Comparison of ENCODE assay signal across 8 mouse cellular contexts in the genomic region with DNA sequence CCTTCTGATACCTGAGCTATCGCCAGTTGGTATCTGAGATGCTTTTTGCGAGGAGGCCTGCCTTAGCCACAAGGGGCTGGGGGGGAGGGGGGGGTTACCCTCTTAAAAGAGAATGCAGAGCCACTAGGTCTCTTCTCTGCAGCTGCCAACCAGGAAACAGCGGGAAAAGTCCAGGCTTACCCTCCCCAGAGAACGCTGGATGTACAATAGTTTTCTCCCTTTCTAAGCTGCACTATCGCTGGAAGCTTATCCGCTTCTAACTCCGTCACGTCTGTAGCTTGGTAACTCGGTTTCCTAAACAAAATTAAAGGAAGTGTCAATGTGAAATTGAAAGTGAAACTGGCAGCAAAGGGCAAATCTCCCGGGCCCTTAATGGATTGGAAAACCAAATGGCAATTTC.
A peak's percentile ranks its signal among the peaks of the same experiment; 100 is the strongest.
DNase-seq lines count a peak whose midpoint lies in the region; ATAC-seq lines count a peak whose summit lies in the region.

No protein-coding gene starts in this region.

- no peaks in the 10 kb centered on the region for H3K9me3 ChIP-seq in midbrain, embryonic 16.5 days (replicated peaks; ENCODE audit: control insufficient read depth, low read length, poor library complexity, severe bottlenecking)
- H3K9me3 ChIP-seq in midbrain, embryonic 10.5 days (replicated peaks) = no peaks in the 10 kb centered on the region
- no peaks in the 10 kb centered on the region for H3K9me3 ChIP-seq in heart, embryonic 15.5 days (replicated peaks)

- no peak for DNase-seq in midbrain, embryonic 10.5 days (ENCODE audit: low spot score)
- DNase-seq in large intestine, adult 2 months (ENCODE audit: low read depth, low spot score) = peak; percentile 13
- DNase-seq in retina, postnatal 1 day = peak; percentile 10
- DNase-seq in adrenal gland, postnatal 36 days = no peak
- no peak for DNase-seq in Muller cell, postnatal 12 days (ENCODE audit: inconsistent ontology term)
- no peak for DNase-seq in left cerebral cortex, adult 18-20 months (ENCODE audit: low spot score in 2 of 2)

- no peak overlapping the region for H3K27ac ChIP-seq in midbrain, embryonic 16.5 days (ENCODE audit: low read length)
- no peak overlapping the region for H3K27ac ChIP-seq in midbrain, embryonic 10.5 days (replicated peaks)
- no peak overlapping the region for H3K27ac ChIP-seq in heart, embryonic 15.5 days

- no peaks in the 10 kb centered on the region for H3K36me3 ChIP-seq in midbrain, embryonic 16.5 days (ENCODE audit: control insufficient read depth, insufficient read depth, low read length)
- no peaks in the 10 kb centered on the region for H3K36me3 ChIP-seq in midbrain, embryonic 10.5 days
- no peaks in the 10 kb centered on the region for H3K36me3 ChIP-seq in heart, embryonic 15.5 days

- WGBS in midbrain, embryonic 16.5 days = 34% methylated on average over 10 of the region's 10 CpGs
- WGBS in midbrain, embryonic 10.5 days = 70% methylated on average over 10 of the region's 10 CpGs
- WGBS in heart, embryonic 15.5 days = 35% methylated on average over 10 of the region's 10 CpGs
- WGBS in large intestine, adult 2 months = 50% methylated on average over 10 of the region's 10 CpGs

- H3K27me3 ChIP-seq in midbrain, embryonic 16.5 days (ENCODE audit: control insufficient read depth, insufficient read depth, low read depth, low read length) = no peaks in the 10 kb centered on the region
- H3K27me3 ChIP-seq in midbrain, embryonic 10.5 days (ENCODE audit: low read depth, poor library complexity, severe bottlenecking) = no peaks in the 10 kb centered on the region
- H3K27me3 ChIP-seq in heart, embryonic 15.5 days = no peaks in the 10 kb centered on the region

- H3K4me2 ChIP-seq in midbrain, embryonic 16.5 days (ENCODE audit: low read length) = peak overlapping the region; percentile 34; the same call in 1 of the 2 replicates
- peak overlapping the region; percentile 46 for H3K4me2 ChIP-seq in heart, embryonic 15.5 days

- H3K4me3 ChIP-seq in midbrain, embryonic 16.5 days (ENCODE audit: low read depth, low read length) = no peak overlapping the region; the same call in 1 of the 2 replicates
- H3K4me3 ChIP-seq in midbrain, embryonic 10.5 days = no peak overlapping the region
- peak overlapping the region; percentile 32 for H3K4me3 ChIP-seq in heart, embryonic 15.5 days

- H3K9ac ChIP-seq in midbrain, embryonic 16.5 days (ENCODE audit: low read depth, low read length) = no peak overlapping the region
- H3K9ac ChIP-seq in heart, embryonic 15.5 days = no peak overlapping the region

- H3K4me1 ChIP-seq in midbrain, embryonic 16.5 days (ENCODE audit: control insufficient read depth, insufficient read depth, low read length) = peaks cover 4% of the 10 kb centered on the region; the same call in 1 of the 2 replicates
- H3K4me1 ChIP-seq in midbrain, embryonic 10.5 days = 0 out of 2 replicates have a peak, but pooled peaks cover 7% of the 10 kb centered on the region
- H3K4me1 ChIP-seq in heart, embryonic 15.5 days (replicated peaks) = no peaks in the 10 kb centered on the region; the same call in 1 of the 2 replicates

- no peak for ATAC-seq in midbrain, embryonic 16.5 days
- ATAC-seq in heart, embryonic 15.5 days (replicated peaks; ENCODE audit: insufficient number of reproducible peaks, insufficient read depth, low FRiP score, low read depth) = no peak

Comparison
In these comparisons a context has a peak if more than half of its experiments do, and no peak if none do; other contexts are left out.
1. DNase-seq: peak in large intestine, adult 2 months (single experiment) and retina, postnatal 1 day (single experiment); none in midbrain, embryonic 10.5 days (single experiment), adrenal gland, postnatal 36 days (0 of 2), Muller cell, postnatal 12 days (single experiment) and left cerebral cortex, adult 18-20 months (0 of 2).